Comparison of ENCODE assay signal across 17 mouse cellular contexts in the genomic region with DNA sequence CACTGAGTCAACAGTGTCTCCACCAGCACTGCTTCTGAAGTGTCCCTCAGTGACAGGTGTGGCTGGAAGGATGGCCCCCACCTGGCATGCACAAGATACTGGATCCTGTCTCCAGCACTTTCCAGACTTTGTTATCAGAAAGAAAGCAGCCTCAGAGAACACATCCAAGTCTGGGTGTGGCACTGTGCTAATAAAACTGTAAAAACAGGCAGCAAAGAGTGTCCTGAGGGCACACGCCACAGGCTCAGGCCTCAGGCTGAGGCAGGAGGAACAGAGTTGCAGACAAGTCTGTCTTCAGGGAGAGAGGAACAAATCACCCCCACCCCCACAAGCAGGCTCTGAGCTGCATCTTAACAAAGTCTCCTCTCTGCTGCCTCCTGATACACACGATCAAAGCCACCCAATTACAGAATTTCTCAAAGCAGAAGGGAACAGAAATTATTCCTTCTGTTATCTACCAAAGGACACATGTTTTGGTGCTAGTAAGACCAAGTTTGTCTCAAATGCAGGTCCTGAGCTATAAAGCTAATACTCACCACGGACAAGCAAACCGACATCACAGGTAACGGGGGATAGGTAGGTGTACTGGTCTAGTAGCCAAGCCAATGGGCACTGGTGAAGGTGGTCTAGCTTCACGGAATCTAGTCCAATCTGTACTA. TPM values are rescaled to one million over a fixed set of nuclear protein-coding genes. Genes with fewer than 3 reads are reported as not detected.
DNase-seq lines count a peak whose midpoint lies in the region; ATAC-seq and TF ChIP-seq lines count a peak whose summit lies in the region.
"Had no signal": no experiment of that assay in that cellular context is flagged by ENCODE, and none has a peak within 500 bp of the region (broad histone marks: within the 10 kb centered on the region; RNA-seq: fewer than 3 reads in every experiment).

No protein-coding gene starts in this region.

- H3K4me1 ChIP-seq in G1E (ENCODE audit: insufficient read depth, low read depth, low read length): peaks cover 71% of the 10 kb centered on the region
- peaks cover 6% of the 10 kb centered on the region for H3K4me1 ChIP-seq in intestine, embryonic 16.5 days (ENCODE audit: control insufficient read depth, insufficient read depth, low read length)
- H3K4me1 ChIP-seq in spleen, adult 2 months (ENCODE audit: control insufficient read depth, insufficient read depth, insufficient read length): peaks cover 2% of the 10 kb centered on the region; the same call in 1 of the 2 replicates
- H3K4me1 ChIP-seq: midbrain, embryonic 15.5 days had no signal

- no peak for TF ChIP-seq CTCF in G1E (IDR thresholded peaks at IDR 0.05; ENCODE audit: low read depth, low read length)
- no peak for TF ChIP-seq CTCF in spleen, adult 2 months (IDR thresholded peaks at IDR 0.05; ENCODE audit: extremely low read depth, insufficient read depth, insufficient read length, insufficient replicate concordance)

- DNase-seq in G1E (ENCODE audit: low spot score): peak; percentile 35
- peak; percentile 67 for DNase-seq in ZHBTc4 (ENCODE audit: low read depth, low spot score)
- DNase-seq in spleen, adult 2 months (ENCODE audit: low read depth in 1 of 2, low spot score in 2 of 2): no peak
- DNase-seq in gastrocnemius, postnatal 36 days: no peak
- DNase-seq in cerebellum, adult 9-11 months: no peak
- DNase-seq in left cerebral cortex, postnatal 10 days (ENCODE audit: extremely low spot score in 1 of 2, low spot score in 2 of 2): no peak
- DNase-seq: gastrocnemius, postnatal 25 days; heart, postnatal 4 days; right cerebral cortex, adult 18-20 months; thymus, postnatal 14 days had no signal

- H3K4me3 ChIP-seq in G1E (ENCODE audit: low read depth, low read length): peak overlapping the region; percentile 52; the same call in 1 of the 2 replicates
- no peak overlapping the region for H3K4me3 ChIP-seq in intestine, embryonic 16.5 days (ENCODE audit: low read length)
- H3K4me3 ChIP-seq in spleen, adult 2 months (ENCODE audit: extremely low read depth, insufficient read depth, insufficient read length): no peak overlapping the region
- H3K4me3 ChIP-seq: midbrain, embryonic 15.5 days had no signal

- H3K27ac ChIP-seq in intestine, embryonic 16.5 days (ENCODE audit: low read length): no peak overlapping the region; the same call in 1 of the 2 replicates
- H3K27ac ChIP-seq in spleen, adult 2 months (ENCODE audit: insufficient read depth, low read length): peak overlapping the region; percentile 66; the same call in 1 of the 2 replicates
- H3K27ac ChIP-seq: midbrain, embryonic 15.5 days had no signal

- ATAC-seq in G1E (ENCODE audit: extremely low read depth, insufficient number of reproducible peaks, low FRiP score, poor library complexity, severe bottlenecking): peak; percentile 87
- ATAC-seq in intestine, embryonic 16.5 days: peak; percentile 93
- ATAC-seq: forebrain, embryonic 16.5 days; midbrain, embryonic 15.5 days had no signal

- peaks cover 98% of the 10 kb centered on the region for H3K36me3 ChIP-seq in G1E (replicated peaks)
- peaks cover 38% of the 10 kb centered on the region for H3K36me3 ChIP-seq in intestine, embryonic 16.5 days (ENCODE audit: control insufficient read depth, insufficient read depth, low read length)
- peaks cover 65% of the 10 kb centered on the region for H3K36me3 ChIP-seq in spleen, adult 2 months (ENCODE audit: control insufficient read depth, insufficient read depth, low read length)

- WGBS in intestine, embryonic 16.5 days: 88% methylated on average over 6 of the region's 6 CpGs
- WGBS in spleen, adult 2 months: 79% methylated on average over 6 of the region's 6 CpGs

- intact Hi-C loops in gastrocnemius, postnatal 36 days (cut with DNase I): no loop called here
- intact Hi-C loops in left cerebral cortex, postnatal 10 days (cut with DNase I): loop anchor here (10.0 kb wide), 1 partner anchor 181 kb away; no protein-coding TSS in a partner anchor

- no peak for TF ChIP-seq POLR2A in spleen, adult 2 months (IDR thresholded peaks at IDR 0.05; ENCODE audit: low read depth, low read length)

- no peak overlapping the region for H3K4me2 ChIP-seq in intestine, embryonic 16.5 days (ENCODE audit: low read depth, low read length)
- H3K4me2 ChIP-seq: midbrain, embryonic 15.5 days had no signal

- H3K9ac ChIP-seq in intestine, embryonic 16.5 days (ENCODE audit: low read depth, low read length): no peak overlapping the region
- H3K9ac ChIP-seq: midbrain, embryonic 15.5 days had no signal

- no peaks in the 10 kb centered on the region for H3K27me3 ChIP-seq in G1E (ENCODE audit: insufficient read depth, low read length)
- no peaks in the 10 kb centered on the region for H3K27me3 ChIP-seq in intestine, embryonic 16.5 days (replicated peaks; ENCODE audit: control insufficient read depth, insufficient read depth, low read length)
- no peaks in the 10 kb centered on the region for H3K27me3 ChIP-seq in spleen, adult 2 months (ENCODE audit: control insufficient read depth, insufficient read depth, low read length)
- H3K27me3 ChIP-seq: midbrain, embryonic 15.5 days had no signal

- no peaks in the 10 kb centered on the region for H3K9me3 ChIP-seq in G1E (replicated peaks)
- H3K9me3 ChIP-seq in intestine, embryonic 16.5 days (ENCODE audit: control insufficient read depth, low read length): no peaks in the 10 kb centered on the region
- H3K9me3 ChIP-seq: midbrain, embryonic 15.5 days had no signal

RNA-seq across cellular contexts. Expression of a gene that starts 13.9 kb away (rescaled TPM):
- total RNA-seq in G1E (2014; fragmentation: Nextera tagmentation): not detected in 2 replicates
- total RNA-seq in G1E (2017): 16.9 TPM in 1 of 2 replicates, not detected in the other
- 32.8 and 52.8 TPM in 2 replicates for polyA plus RNA-seq in G1E (2012)
- polyA plus RNA-seq in intestine, embryonic 16.5 days (2015; fragmentation: Nextera tagmentation; extraction: Ambion mirVana): not detected in 2 replicates
- polyA plus RNA-seq in spleen, adult 2 months (2012; rRNA removed): not detected in 2 replicates
- not detected for total RNA-seq in gastrocnemius, postnatal 36 days (2021)
- total RNA-seq in left cerebral cortex, postnatal 10 days (2021): not detected
- total RNA-seq: gastrocnemius, postnatal 25 days; heart, postnatal 4 days; layer of hippocampus, postnatal 14 days; liver, adult 2 months had no signal
- polyA plus RNA-seq: forebrain, embryonic 16.5 days; kidney, embryonic 16.5 days; liver, adult 2 months; midbrain, embryonic 15.5 days; neural tube, embryonic 14.5 days had no signal

RNA-seq across cellular contexts. Expression of a gene that starts 26.3 kb away (rescaled TPM):
- total RNA-seq in G1E (2014; fragmentation: Nextera tagmentation): 242 and 309 TPM in 2 replicates
- 75.9 and 85.8 TPM in 2 replicates for total RNA-seq in G1E (2017)
- 57.0 and 69.2 TPM in 2 replicates for polyA plus RNA-seq in G1E (2012)
- 131 and 133 TPM in 2 replicates for polyA plus RNA-seq in intestine, embryonic 16.5 days (2015; fragmentation: Nextera tagmentation; extraction: Ambion mirVana)
- polyA plus RNA-seq in spleen, adult 2 months (2012; rRNA removed): 78.4 and 112 TPM in 2 replicates
- total RNA-seq in gastrocnemius, postnatal 36 days (2021): 100 to 1,000 TPM; 179 to 181 TPM
- 100 to 1,000 TPM; 101 to 107 TPM for total RNA-seq in left cerebral cortex, postnatal 10 days (2021)

RNA-seq across cellular contexts. Expression of a gene that starts 27.0 kb away (rescaled TPM):
- total RNA-seq in G1E (2014; fragmentation: Nextera tagmentation) (215 and 232 TPM in 2 replicates), G1E (2017) (166 and 194 TPM in 2 replicates)
- 59.6 and 66.1 TPM in 2 replicates for polyA plus RNA-seq in G1E (2012)
- 36.1 and 38.7 TPM in 2 replicates for polyA plus RNA-seq in intestine, embryonic 16.5 days (2015; fragmentation: Nextera tagmentation; extraction: Ambion mirVana)
- polyA plus RNA-seq in spleen, adult 2 months (2012; rRNA removed): 21.2 and 22.2 TPM in 2 replicates
- total RNA-seq in gastrocnemius, postnatal 36 days (2021): 10 to 100 TPM; 31.2 to 33.6 TPM
- total RNA-seq in left cerebral cortex, postnatal 10 days (2021): 10 to 100 TPM; 67.4 to 67.6 TPM

RNA-seq across cellular contexts. Expression of a gene that starts 49.4 kb away (rescaled TPM):
- total RNA-seq in G1E (2014; fragmentation: Nextera tagmentation): not detected in 2 replicates
- 0.06 and 0.11 TPM in 2 replicates for total RNA-seq in G1E (2017)
- not detected in 2 replicates for polyA plus RNA-seq in G1E (2012)
- polyA plus RNA-seq in intestine, embryonic 16.5 days (2015; fragmentation: Nextera tagmentation; extraction: Ambion mirVana): not detected in 2 replicates
- 0.06 TPM in 1 of 2 replicates, not detected in the other for polyA plus RNA-seq in spleen, adult 2 months (2012; rRNA removed)
- total RNA-seq in gastrocnemius, postnatal 36 days (2021): not detected
- under 1 TPM; 0.43 to 0.81 TPM for total RNA-seq in left cerebral cortex, postnatal 10 days (2021)
- total RNA-seq: liver, adult 2 months had no signal
- polyA plus RNA-seq: kidney, embryonic 16.5 days; liver, adult 2 months had no signal

Comparison
In these comparisons a context has a peak if more than half of its experiments do, and no peak if none do; other contexts are left out.
1. DNase-seq: peak in G1E (single experiment) and ZHBTc4 (single experiment); none in spleen, adult 2 months (0 of 2), gastrocnemius, postnatal 36 days (0 of 2), cerebellum, adult 9-11 months (single experiment) and left cerebral cortex, postnatal 10 days (0 of 2).